35 mouse cellular contexts compared by ENCODE assay signal in the genomic region with DNA sequence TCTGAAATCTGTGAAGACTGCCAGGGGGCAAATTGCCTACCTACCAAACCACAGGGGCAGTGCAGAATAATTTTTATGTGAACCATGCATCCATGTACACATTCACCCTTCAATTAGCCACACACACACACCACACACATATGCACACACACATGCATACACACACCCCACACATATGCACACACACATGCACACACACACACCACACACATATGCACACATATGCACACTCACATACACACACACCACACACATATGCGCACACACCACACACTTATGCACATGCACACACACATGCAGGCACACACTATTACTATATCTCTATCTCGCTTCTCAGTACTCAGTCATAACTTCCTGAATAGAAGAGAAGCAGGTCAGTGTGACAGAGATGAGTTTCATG.
"Had no signal": no experiment of that assay in that cellular context is flagged by ENCODE, and none has a peak within 500 bp of the region (broad histone marks: within the 10 kb centered on the region; RNA-seq: fewer than 3 reads in every experiment).

No protein-coding gene starts in this region.

- H3K4me3 ChIP-seq: heart, embryonic 12.5 days; heart, embryonic 13.5 days; heart, embryonic 15.5 days; hindbrain, embryonic 10.5 days; hindbrain, embryonic 12.5 days; hindbrain, embryonic 13.5 days; hindbrain, embryonic 15.5 days; intestine, embryonic 15.5 days; kidney, embryonic 15.5 days; layer of hippocampus, adult 2 months; left cerebral cortex, adult 2 months had no signal

- H3K9me3 ChIP-seq: heart, embryonic 12.5 days; heart, embryonic 13.5 days; heart, embryonic 15.5 days; hindbrain, embryonic 10.5 days; hindbrain, embryonic 12.5 days; hindbrain, embryonic 13.5 days; hindbrain, embryonic 15.5 days; intestine, embryonic 15.5 days; kidney, embryonic 15.5 days had no signal

- ATAC-seq: hindbrain, embryonic 16.5 days; hindbrain, postnatal 0 days; inflammation-experienced regulatory T-cells, adult 6 months; intestine, embryonic 15.5 days; intestine, embryonic 16.5 days; intestine, postnatal 0 days had no signal

- H3K27ac ChIP-seq: heart, embryonic 13.5 days; heart, embryonic 15.5 days; hindbrain, embryonic 10.5 days; hindbrain, embryonic 12.5 days; hindbrain, embryonic 13.5 days; hindbrain, embryonic 14.5 days; hindbrain, embryonic 15.5 days; hindbrain, postnatal 0 days; intestine, embryonic 15.5 days; kidney, embryonic 15.5 days; kidney, postnatal 0 days; layer of hippocampus, adult 2 months; left cerebral cortex, adult 2 months had no signal

- H3K27me3 ChIP-seq: hindbrain, embryonic 13.5 days; hindbrain, embryonic 15.5 days; intestine, embryonic 15.5 days had no signal

- H3K9ac ChIP-seq: heart, embryonic 12.5 days; heart, embryonic 13.5 days; heart, embryonic 15.5 days; hindbrain, embryonic 12.5 days; hindbrain, embryonic 13.5 days; hindbrain, embryonic 14.5 days; hindbrain, embryonic 15.5 days; intestine, embryonic 15.5 days; kidney, embryonic 15.5 days had no signal

- H3K4me2 ChIP-seq: heart, embryonic 11.5 days; heart, embryonic 12.5 days; heart, embryonic 13.5 days; heart, embryonic 15.5 days; hindbrain, embryonic 12.5 days; hindbrain, embryonic 13.5 days; hindbrain, embryonic 14.5 days; hindbrain, embryonic 15.5 days; intestine, embryonic 15.5 days; kidney, embryonic 15.5 days had no signal

- H3K4me1 ChIP-seq: heart, embryonic 12.5 days; heart, embryonic 13.5 days; heart, embryonic 15.5 days; intestine, embryonic 15.5 days had no signal

- H3K36me3 ChIP-seq: heart, embryonic 12.5 days; heart, embryonic 13.5 days; heart, embryonic 15.5 days; hindbrain, embryonic 10.5 days; hindbrain, embryonic 12.5 days; hindbrain, embryonic 13.5 days; hindbrain, embryonic 15.5 days; intestine, embryonic 15.5 days; kidney, embryonic 15.5 days had no signal

- DNase-seq: heart, postnatal 10 days; heart, postnatal 14 days; heart, postnatal 36 days; heart, postnatal 4 days; kidney, adult 11 months; kidney, adult 18-20 months; kidney, adult 2 months; kidney, adult 8-10 months; kidney, adult 9 months; kidney, postnatal 10 days; kidney, postnatal 14 days; kidney, postnatal 25 days; kidney, postnatal 36 days; kidney, postnatal 4 days; layer of hippocampus, adult 9-11 months; layer of hippocampus, postnatal 36 days had no signal
